Mouse (Mus musculus) heart, embryonic 11.5 days (tissue): ENCODE measurements at regions not wholly inside any gene's neighbourhood (a gene's known extent, or its start where the extent isn't known, plus 50 kb on each side); places are given as distances from the start of the nearest gene placed in this dataset.

Experiments used
- ATAC-seq: fragments of 200-750 bp; cut with Nextera tagmentation; replicated peaks from 2 replicates; pipeline ENCODE4 v1.8.0; 2017; ENCODE audit warnings: moderate library complexity; ENCODE audit not compliant: insufficient number of reproducible peaks, low FRiP score, low TSS enrichment
- H3K27ac ChIP-seq: fragments of 300-500 bp; sonication (generic); 2 replicates; pipeline ENCODE4 v1.5.1; 2014; ENCODE audit warnings: mild to moderate bottlenecking, low read depth, low read length
- H3K27me3 ChIP-seq: fragments of 300-500 bp; sonication (generic); 2 replicates; pipeline ENCODE4 v1.6.1; 2014; ENCODE audit warnings: mild to moderate bottlenecking, low read length, mixed read lengths; ENCODE audit not compliant: control insufficient read depth, insufficient read depth
- H3K36me3 ChIP-seq: fragments of 300-500 bp; sonication (generic); 2 replicates; pipeline ENCODE4 v1.6.1; 2014; ENCODE audit warnings: mild to moderate bottlenecking, low read length, moderate library complexity, mixed read lengths; ENCODE audit not compliant: control insufficient read depth, insufficient read depth
- H3K4me1 ChIP-seq: fragments of 300-500 bp; sonication (generic); 2 replicates; pipeline ENCODE4 v1.6.1; 2014; ENCODE audit warnings: low read length; ENCODE audit not compliant: control insufficient read depth, insufficient read depth
- H3K4me2 ChIP-seq: fragments of 300-500 bp; sonication (generic); 2 replicates; pipeline ENCODE4 v1.6.1; 2014; ENCODE audit warnings: mild to moderate bottlenecking, moderate library complexity
- H3K4me3 ChIP-seq: fragments of 300-500 bp; sonication (generic); 2 replicates; pipeline ENCODE4 v1.5.1; 2014; ENCODE audit warnings: low read depth, low read length
- H3K9ac ChIP-seq: fragments of 300-500 bp; sonication (generic); 2 replicates; pipeline ENCODE4 v1.6.1; 2014; ENCODE audit warnings: mild to moderate bottlenecking, low read depth, low read length, moderate library complexity
- H3K9me3 ChIP-seq: fragments of 300-500 bp; sonication (generic); replicated peaks from 2 replicates; pipeline ENCODE4 v1.6.1; 2016; ENCODE audit warnings: low read length; ENCODE audit not compliant: control insufficient read depth
- WGBS: fragments of 180-500 bp; shearing (Covaris S2); extraction: QIAGEN DNeasy Blood & Tissue Kit; methylation state at CpG from one replicate; pipeline ENCODE4 v1.1.7; 2014; ENCODE audit not compliant: insufficient replicate concordance; 5-methylcytosine and 5-hydroxymethylcytosine counted together

DNA sequence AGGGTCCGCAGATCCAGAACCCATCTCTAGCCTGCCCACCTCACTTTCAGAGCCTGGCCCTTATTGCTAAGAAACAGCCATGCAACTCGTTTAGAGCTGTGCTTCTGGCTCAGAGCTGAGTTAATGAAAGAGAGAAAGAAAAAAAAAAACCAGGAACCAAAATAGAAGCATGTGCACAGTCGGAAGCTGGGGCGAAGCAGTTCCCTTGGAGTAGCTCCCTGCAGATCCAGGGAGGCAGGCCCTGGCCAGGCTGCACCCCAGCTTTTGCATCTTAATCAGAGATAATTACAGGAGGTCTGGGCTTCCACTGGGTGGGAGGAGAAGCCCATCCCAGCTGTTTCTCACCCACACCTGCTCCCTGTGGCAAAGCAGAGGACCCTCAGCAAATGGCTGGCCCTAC is 53.9 kb downstream of the Adra2c start:
- Histone ChIP-seq H3K27me3 (peaks cover 21% of the 10 kb centered on the region), H3K36me3 (no peaks in the 10 kb centered on the region), H3K9me3 (no peaks in the 10 kb centered on the region), H3K9ac (no peak overlapping the region), H3K4me2 (no peak overlapping the region), H3K4me1 (no peaks in the 10 kb centered on the region), H3K27ac (no peak overlapping the region), H3K4me3 (no peak overlapping the region)
- 45% methylated on average over 4 of the region's 4 CpGs for WGBS
- no peak for ATAC-seq

DNA sequence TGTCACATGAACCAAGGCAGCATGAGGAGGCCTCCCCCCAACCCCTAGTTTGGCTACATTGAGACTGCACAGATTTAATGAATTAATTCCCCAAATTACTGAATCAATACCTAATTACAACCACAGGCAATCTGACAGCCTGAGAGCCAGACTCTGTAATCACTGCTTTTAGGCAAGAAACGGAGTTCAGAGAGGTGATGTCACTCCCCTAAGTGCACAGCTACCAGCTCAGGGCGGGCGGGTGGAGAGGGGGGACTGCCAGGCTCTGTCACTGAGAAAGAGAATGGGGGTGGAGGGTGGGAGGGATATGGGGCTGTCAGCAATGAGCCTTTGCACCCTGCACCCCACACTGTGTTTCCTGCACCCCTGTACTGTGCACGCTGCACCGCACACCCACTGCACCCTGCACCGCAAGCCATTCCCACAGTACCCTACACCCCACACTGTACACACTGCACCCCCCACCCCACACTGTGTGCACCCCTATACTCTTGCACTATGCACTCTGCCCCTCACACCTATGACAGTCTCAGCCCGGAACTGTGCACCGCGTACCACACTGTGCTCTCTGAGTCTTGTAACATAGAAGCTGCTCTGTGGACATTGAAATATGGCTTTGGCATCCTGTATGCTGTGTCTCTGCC is 54.4 kb upstream of the Hmx1 start:
- no peaks in the 10 kb centered on the region for H3K4me1 ChIP-seq
- no peaks in the 10 kb centered on the region for H3K36me3 ChIP-seq
- H3K4me3 ChIP-seq, result no peak overlapping the region
- 0 out of 2 replicates have a peak, but pooled peaks have one; percentile 14 for ATAC-seq
- H3K9ac ChIP-seq, result no peak overlapping the region
- WGBS, result 80% methylated on average over 9 of the region's 9 CpGs
- no peaks in the 10 kb centered on the region for H3K9me3 ChIP-seq
- H3K27me3 ChIP-seq, result peaks cover 26% of the 10 kb centered on the region
- no peak overlapping the region for H3K4me2 ChIP-seq
- H3K27ac ChIP-seq, result no peak overlapping the region

DNA sequence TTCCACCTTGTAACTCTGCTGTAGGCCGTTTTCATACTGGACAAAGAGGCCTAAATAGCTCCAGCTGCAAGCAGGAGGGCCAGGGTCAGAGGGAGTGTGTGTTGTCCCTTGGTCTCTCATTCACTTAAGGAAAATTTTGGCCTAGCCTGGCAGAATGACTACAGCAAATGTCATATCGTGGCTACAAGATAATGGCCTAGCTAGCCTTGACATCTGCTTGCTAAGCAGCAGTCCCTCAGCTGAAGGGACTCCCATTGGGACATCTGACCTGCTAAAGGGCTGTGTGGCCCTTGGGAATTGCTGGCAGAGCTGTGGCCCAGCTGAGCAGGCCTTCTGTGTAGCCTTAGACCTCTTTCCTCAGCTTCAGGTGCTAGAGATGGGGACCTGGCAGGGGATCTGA is 53.8 kb upstream of the Hmx1 start:
- no peak overlapping the region for H3K4me2 ChIP-seq
- H3K27ac ChIP-seq, result no peak overlapping the region
- no peak for ATAC-seq
- 52% methylated on average over 2 of the region's 2 CpGs for WGBS
- peaks cover 26% of the 10 kb centered on the region for H3K27me3 ChIP-seq
- no peaks in the 10 kb centered on the region for H3K9me3 ChIP-seq
- H3K9ac ChIP-seq, result no peak overlapping the region
- no peak overlapping the region for H3K4me3 ChIP-seq
- H3K4me1 ChIP-seq, result no peaks in the 10 kb centered on the region
- H3K36me3 ChIP-seq, result no peaks in the 10 kb centered on the region
